Mouse (Mus musculus) myocyte (in vitro differentiated cells): Measurements from ENCODE around the gene Psmd1.

ENCODE experiments used
- E2F4 ChIP-seq: IDR thresholded peaks from one replicate; pipeline ENCODE4 v1.6.1; 2011; ENCODE audit warnings: mild to moderate bottlenecking, control low read depth, moderate library complexity; ENCODE audit not compliant: insufficient read depth
- MYOD1 ChIP-seq, 3 experiments: IDR thresholded peaks; one replicate each; pipeline ENCODE4 v1.6.1; 2011; ENCODE audit warnings: control low read depth in 2 of 3, low read depth in 2 of 3, mild to moderate bottlenecking in 2 of 3, moderate library complexity in 1 of 3; ENCODE audit not compliant: insufficient read length in 2 of 3, control insufficient read depth in 1 of 3
- MYOG ChIP-seq, 3 experiments: IDR thresholded peaks; one replicate each; pipeline ENCODE4 v1.6.1; 2011; ENCODE audit warnings: control low read depth in 2 of 3, low read depth in 2 of 3, mild to moderate bottlenecking in 2 of 3; ENCODE audit not compliant: insufficient read length in 2 of 3, control insufficient read depth in 1 of 3, insufficient read depth in 1 of 3
- POLR2A ChIP-seq: IDR thresholded peaks from one replicate; pipeline ENCODE4 v1.6.1; 2011; ENCODE audit warnings: low read depth, mild to moderate bottlenecking, control low read depth, moderate library complexity; ENCODE audit not compliant: insufficient read length
- REST ChIP-seq: IDR thresholded peaks from one replicate; pipeline ENCODE4 v1.6.1; 2011; ENCODE audit warnings: mild to moderate bottlenecking, control low read depth, moderate library complexity; ENCODE audit not compliant: insufficient read depth, insufficient read length
- TCF12 ChIP-seq: IDR thresholded peaks from one replicate; pipeline ENCODE4 v1.6.1; 2011; ENCODE audit warnings: mild to moderate bottlenecking, control low read depth; ENCODE audit not compliant: poor library complexity, insufficient read depth, severe bottlenecking
- USF1 ChIP-seq: IDR thresholded peaks from one replicate; pipeline ENCODE4 v1.6.1; 2011; ENCODE audit warnings: low read depth, mild to moderate bottlenecking, control low read depth, moderate library complexity

DNA sequence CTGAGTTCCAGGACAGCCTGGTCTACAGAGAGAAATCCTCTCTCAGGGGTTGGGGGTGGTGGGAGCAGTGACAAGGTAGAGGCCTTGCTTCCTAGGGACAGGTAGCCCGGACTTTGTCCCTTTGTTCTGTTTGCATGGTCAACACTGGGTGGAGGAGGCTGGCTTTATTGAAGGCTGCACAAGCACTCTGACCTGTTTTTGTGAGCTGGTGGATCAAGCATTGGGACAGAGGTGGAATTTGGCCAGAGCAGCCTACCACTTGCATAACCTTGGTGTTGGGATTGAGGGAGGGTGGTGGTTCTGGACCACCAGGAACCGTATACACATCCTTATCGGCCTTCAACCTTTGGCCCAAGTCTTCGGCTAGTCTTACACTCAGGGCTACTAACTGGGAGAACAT lies 7.9 kb upstream of the Psmd1 start:
- TF ChIP-seq USF1 = no peak
- no peak for TF ChIP-seq TCF12
- no peak for TF ChIP-seq POLR2A
- TF ChIP-seq MYOD1 (IDR thresholded peaks at IDR 0.05; ENCODE audit: control insufficient read depth in 1 of 3, insufficient read length in 2 of 3, low read depth in 2 of 3) = no peak
- no peak for TF ChIP-seq E2F4
- TF ChIP-seq REST = no peak
- TF ChIP-seq MYOG (IDR thresholded peaks at IDR 0.05; ENCODE audit: control insufficient read depth in 1 of 3, insufficient read depth in 1 of 3, insufficient read length in 2 of 3, low read depth in 2 of 3) = no peak
